Mouse (Mus musculus) intestine, embryonic 14.5 days (tissue): ENCODE data around the gene Tmc3. TPM values are rescaled to one million over a fixed set of nuclear protein-coding genes. Genes with fewer than 3 reads are reported as not detected.
A peak's percentile ranks its signal among the peaks of the same experiment; 100 is the strongest.

Experiments used
- ATAC-seq: fragments of 200-750 bp; cut with Nextera tagmentation; replicated peaks from 2 replicates; pipeline ENCODE4 v1.8.0; 2017; ENCODE audit warnings: low read depth, moderate number of reproducible peaks, moderate TSS enrichment, moderate library complexity; ENCODE audit not compliant: low FRiP score, low TSS enrichment
- DNase-seq: peaks from one replicate; pipeline ENCODE4 v3.0.0-alpha.2; 2018; ENCODE audit warnings: low spot score
- H3K27ac ChIP-seq: fragments of 300-500 bp; sonication (generic); 2 replicates; pipeline ENCODE4 v1.5.1; 2014; ENCODE audit warnings: low read depth, mild to moderate bottlenecking, control low read depth
- H3K27me3 ChIP-seq: fragments of 300-500 bp; sonication (generic); replicated peaks from 2 replicates; pipeline ENCODE4 v1.6.1; 2014; ENCODE audit warnings: low read length, control low read depth; ENCODE audit not compliant: control insufficient read depth, insufficient read depth
- H3K36me3 ChIP-seq: fragments of 300-500 bp; sonication (generic); 2 replicates; pipeline ENCODE4 v1.6.1; 2014; ENCODE audit warnings: low read length, control low read depth; ENCODE audit not compliant: control insufficient read depth, insufficient read depth
- H3K4me1 ChIP-seq: fragments of 300-500 bp; sonication (generic); replicated peaks from 2 replicates; pipeline ENCODE4 v1.6.1; 2014; ENCODE audit warnings: low read length, control low read depth, mixed read lengths; ENCODE audit not compliant: control insufficient read depth, insufficient read depth
- H3K4me2 ChIP-seq: fragments of 300-500 bp; sonication (generic); 2 replicates; pipeline ENCODE4 v1.6.1; 2014; ENCODE audit warnings: low read length
- H3K4me3 ChIP-seq: fragments of 300-500 bp; sonication (generic); 2 replicates; pipeline ENCODE4 v1.5.1; 2014; ENCODE audit warnings: low read depth, low read length, control low read depth, mixed read lengths
- H3K9ac ChIP-seq: fragments of 300-500 bp; sonication (generic); 2 replicates; pipeline ENCODE4 v1.6.1; 2014; ENCODE audit warnings: mild to moderate bottlenecking, low read length
- H3K9me3 ChIP-seq: fragments of 300-500 bp; sonication (generic); 2 replicates; pipeline ENCODE4 v1.6.1; 2016; ENCODE audit warnings: low read length, control low read depth; ENCODE audit not compliant: control insufficient read depth
- WGBS: fragments of 180-500 bp; shearing (Covaris S2); extraction: QIAGEN DNeasy Blood & Tissue Kit; methylation state at CpG from one replicate; pipeline ENCODE4 v1.1.7; 2014; 5-methylcytosine and 5-hydroxymethylcytosine counted together
- polyA plus RNA-seq: library from polyadenylated mRNA; unstranded; fragments of >200 nt; fragmentation: Nextera tagmentation; extraction: Ambion mirVana; gene quantifications from 2 replicates; pipeline ENCODE4 v1.2.1, GENCODE M21; 2014

Tmc3 gene
- polyA plus RNA-seq, 1 experiment from 2014 or later = 1.2 TPM

GRCm38 (mm10) chr7:83662711-83663375 lies 78.1 kb downstream of the Tmc3 start:
- H3K4me2 ChIP-seq = no peak overlapping the region
- H3K9ac ChIP-seq = no peak overlapping the region
- WGBS = 87% methylated on average over 6 of the region's 6 CpGs
- H3K36me3 ChIP-seq = no peaks in the 10 kb centered on the region
- DNase-seq = no peak
- no peaks in the 10 kb centered on the region for H3K27me3 ChIP-seq
- H3K9me3 ChIP-seq = no peaks in the 10 kb centered on the region
- H3K27ac ChIP-seq = no peak overlapping the region
- no peaks in the 10 kb centered on the region for H3K4me1 ChIP-seq
- H3K4me3 ChIP-seq = no peak overlapping the region
- ATAC-seq = no peak

GRCm38 (mm10) chr7:83666087-83666595 lies 81.4 kb downstream of the Tmc3 start:
- H3K4me2 ChIP-seq = no peak overlapping the region
- no peaks in the 10 kb centered on the region for H3K27me3 ChIP-seq
- no peak overlapping the region for H3K4me3 ChIP-seq
- no peak overlapping the region for H3K27ac ChIP-seq
- no peaks in the 10 kb centered on the region for H3K4me1 ChIP-seq
- WGBS = 83% methylated on average over 4 of the region's 4 CpGs
- no peak overlapping the region for H3K9ac ChIP-seq
- H3K9me3 ChIP-seq = no peaks in the 10 kb centered on the region
- ATAC-seq (no peak), DNase-seq (no peak)
- no peaks in the 10 kb centered on the region for H3K36me3 ChIP-seq

GRCm38 (mm10) chr7:83667936-83668645 lies 83.4 kb downstream of the Tmc3 start:
- H3K4me1 ChIP-seq = no peaks in the 10 kb centered on the region
- H3K9ac ChIP-seq = no peak overlapping the region
- no peak overlapping the region for H3K27ac ChIP-seq
- H3K27me3 ChIP-seq = no peaks in the 10 kb centered on the region
- ATAC-seq (no peak), DNase-seq (no peak)
- no peaks in the 10 kb centered on the region for H3K9me3 ChIP-seq
- H3K36me3 ChIP-seq = no peaks in the 10 kb centered on the region
- H3K4me3 ChIP-seq = no peak overlapping the region
- H3K4me2 ChIP-seq = no peak overlapping the region
- 74% methylated on average over 5 of the region's 5 CpGs for WGBS

- H3K27ac ChIP-seq = no peak overlapping the region
- no peak overlapping the region for H3K9ac ChIP-seq
- H3K4me2 ChIP-seq = no peak overlapping the region
- 12% methylated on average over 1 of the region's 1 CpGs for WGBS
- no peaks in the 10 kb centered on the region for H3K27me3 ChIP-seq
- H3K9me3 ChIP-seq = no peaks in the 10 kb centered on the region
- no peak overlapping the region for H3K4me3 ChIP-seq
- peak; percentile 66 for DNase-seq
- H3K36me3 ChIP-seq = no peaks in the 10 kb centered on the region
- no peaks in the 10 kb centered on the region for H3K4me1 ChIP-seq
- ATAC-seq = no peak
These were observed 84.0 kb downstream of the Tmc3 start for GRCm38 (mm10) chr7:83668724-83669123.

GRCm38 (mm10) chr7:83671573-83671972 lies 86.8 kb downstream of the Tmc3 start:
- Histone ChIP-seq H3K4me2 (no peak overlapping the region), H3K4me1 (no peaks in the 10 kb centered on the region), H3K36me3 (no peaks in the 10 kb centered on the region), H3K27me3 (no peaks in the 10 kb centered on the region), H3K9me3 (no peaks in the 10 kb centered on the region), H3K9ac (no peak overlapping the region), H3K27ac (no peak overlapping the region), H3K4me3 (no peak overlapping the region)
- 94% methylated on average over 6 of the region's 6 CpGs for WGBS
- DNase-seq (no peak), ATAC-seq (no peak)

Other genes starting within 250 kb of the Tmc3 start
- 37.0 and 37.1 TPM in 2 replicates for gene Stard5, start 47.0 kb downstream of the Tmc3 start, polyA plus RNA-seq
- gene Il16, start 160.8 kb downstream of the Tmc3 start, polyA plus RNA-seq = 3.4 and 3.7 TPM in 2 replicates
- 0.17 and 0.45 TPM in 2 replicates for gene Cfap161, start 210.0 kb downstream of the Tmc3 start, polyA plus RNA-seq